Mouse (Mus musculus): ENCODE data around the gene Sox2. TPM values are rescaled to one million over a fixed set of nuclear protein-coding genes. Genes with fewer than 3 reads are reported as not detected.

Gene Sox2
- polyA plus RNA-seq, 1 experiment: not detected

- H3K4me2 ChIP-seq (ENCODE audit: low read depth): no peak overlapping the region
These were observed 41.6 kb downstream of the Sox2 start for GRCm38 (mm10) chr3:34691703-34692393.

GRCm38 (mm10) chr3:34692394-34692745, 42.2 kb downstream of the Sox2 start:
- TF ChIP-seq E2F4 (IDR thresholded peaks at IDR 0.05; ENCODE audit: insufficient read depth): no peak
- no peak for TF ChIP-seq TCF3 (IDR thresholded peaks at IDR 0.05; ENCODE audit: insufficient read length, low read depth)
- TF ChIP-seq SRF (IDR thresholded peaks at IDR 0.05; ENCODE audit: control insufficient read depth, insufficient read length, low read depth): no peak
- H3K27me3 ChIP-seq (ENCODE audit: control insufficient read depth, insufficient read depth, insufficient read length): no peaks in the 10 kb centered on the region
- H3K4me2 ChIP-seq (ENCODE audit: low read depth): no peak overlapping the region
- no peak overlapping the region for H3ac ChIP-seq (ENCODE audit: control insufficient read depth, insufficient read length)
- H3K79me2 ChIP-seq (ENCODE audit: control insufficient read depth, insufficient read depth): no peaks in the 10 kb centered on the region
- H3K36me3 ChIP-seq (ENCODE audit: control insufficient read depth, insufficient read depth): no peaks in the 10 kb centered on the region
- H3K4me3 ChIP-seq: no peak overlapping the region

More at GRCm38 (mm10) chr3:34691703-34692393, 41.6 kb downstream of the Sox2 start:
- Histone ChIP-seq H3K4me3 (no peak overlapping the region), H3K79me2 (ENCODE audit: control insufficient read depth, insufficient read depth) (no peaks in the 10 kb centered on the region), H3ac (ENCODE audit: control insufficient read depth, insufficient read length) (no peak overlapping the region), H3K36me3 (ENCODE audit: control insufficient read depth, insufficient read depth) (no peaks in the 10 kb centered on the region), H3K27me3 (ENCODE audit: control insufficient read depth, insufficient read depth, insufficient read length) (no peaks in the 10 kb centered on the region)
- no peak for TF ChIP-seq USF1 (IDR thresholded peaks at IDR 0.05; ENCODE audit: low read depth)
- TF ChIP-seq MYOG (IDR thresholded peaks at IDR 0.05; ENCODE audit: control insufficient read depth in 1 of 3, insufficient read depth in 1 of 3, insufficient read length in 2 of 3, low read depth in 2 of 3): no peak
- no peak for TF ChIP-seq CEBPB (IDR thresholded peaks at IDR 0.05; ENCODE audit: insufficient read depth, poor library complexity, severe bottlenecking)
- TF ChIP-seq E2F4 (IDR thresholded peaks at IDR 0.05; ENCODE audit: insufficient read depth): no peak
- TF ChIP-seq SRF (IDR thresholded peaks at IDR 0.05; ENCODE audit: control insufficient read depth, insufficient read length, low read depth): no peak
- TF ChIP-seq MAX (IDR thresholded peaks at IDR 0.05; ENCODE audit: low read depth): no peak
- no peak for TF ChIP-seq MYOD1 (IDR thresholded peaks at IDR 0.05; ENCODE audit: control insufficient read depth in 1 of 3, insufficient read length in 2 of 3, low read depth in 2 of 3)
- TF ChIP-seq POLR2A (IDR thresholded peaks at IDR 0.05; ENCODE audit: insufficient read length, low read depth): no peak
- TF ChIP-seq TCF12 (IDR thresholded peaks at IDR 0.05; ENCODE audit: insufficient read depth, poor library complexity, severe bottlenecking): no peak
- no peak for TF ChIP-seq TCF3 (IDR thresholded peaks at IDR 0.05; ENCODE audit: insufficient read length, low read depth)
- no peak for TF ChIP-seq REST (IDR thresholded peaks at IDR 0.05; ENCODE audit: insufficient read depth, insufficient read length)
- no peak for TF ChIP-seq POLR2AphosphoS2 (IDR thresholded peaks at IDR 0.05; ENCODE audit: insufficient read length, low read depth)

Data from myocyte (in vitro differentiated cells).